Mouse (Mus musculus) thymus, adult 2 months (tissue): Measurements from ENCODE around the gene Gramd4. TPM values are rescaled to one million over a fixed set of nuclear protein-coding genes. Genes with fewer than 3 reads are reported as not detected.

ENCODE experiments used
- DNase-seq: peaks from one replicate; pipeline ENCODE4 v3.0.0; 2021
- H3K27ac ChIP-seq: fragments of 200-500 bp; 2 replicates; pipeline ENCODE4 v1.5.1; 2012; ENCODE audit warnings: low read length, control low read depth; ENCODE audit not compliant: control insufficient read depth, insufficient read depth
- H3K27me3 ChIP-seq: fragments of 200-500 bp; 2 replicates; pipeline ENCODE4 v1.6.1; 2012; ENCODE audit warnings: mild to moderate bottlenecking, low read length, moderate library complexity, mixed read lengths; ENCODE audit not compliant: control insufficient read depth, insufficient read depth
- H3K36me3 ChIP-seq: fragments of 200-500 bp; 2 replicates; pipeline ENCODE4 v1.6.1; 2012; ENCODE audit warnings: mild to moderate bottlenecking, low read length, moderate library complexity; ENCODE audit not compliant: control insufficient read depth, insufficient read depth
- H3K4me1 ChIP-seq: fragments of 200-500 bp; replicated peaks from 2 replicates; pipeline ENCODE4 v1.6.1; 2012; ENCODE audit warnings: low read length; ENCODE audit not compliant: control insufficient read depth, insufficient read depth
- H3K4me3 ChIP-seq: fragments of 200-500 bp; 2 replicates; pipeline ENCODE4 v1.5.1; 2012; ENCODE audit warnings: mild to moderate bottlenecking, low read length, control low read depth, moderate library complexity; ENCODE audit not compliant: control insufficient read depth, insufficient read depth
- CTCF ChIP-seq: fragments of 200-500 bp; IDR thresholded peaks from 2 replicates; pipeline ENCODE4 v1.5.1; 2012; ENCODE audit warnings: mild to moderate bottlenecking, control low read depth, low read length, moderate library complexity, borderline replicate concordance; ENCODE audit not compliant: control insufficient read depth, poor library complexity, insufficient read depth; ENCODE audit errors: extremely low read depth
- POLR2A ChIP-seq: fragments of 200-500 bp; IDR thresholded peaks from 2 replicates; pipeline ENCODE4 v1.6.1; 2012; ENCODE audit warnings: mild to moderate bottlenecking, low read length, control low read depth, moderate library complexity; ENCODE audit not compliant: control insufficient read depth, poor library complexity, insufficient read depth; ENCODE audit errors: extremely low read depth
- WGBS: fragments of 180-500 bp; shearing (Covaris S2); methylation state at CpG from one replicate; pipeline ENCODE4 v1.1.7; 2018; 5-methylcytosine and 5-hydroxymethylcytosine counted together
- polyA plus RNA-seq: library from polyadenylated mRNA; depleted of rRNA; stranded (reverse); fragments of >200 nt; gene quantifications from 2 replicates; pipeline ENCODE4 v1.2.3, GENCODE M21; 2012

The Gramd4 gene
- polyA plus RNA-seq, 1 experiment, result 37.1 TPM

GRCm38 (mm10) chr15:86032811-86033190 lies 24.7 kb upstream of the Gramd4 start:
- Histone ChIP-seq H3K4me1 (peaks cover 39% of the 10 kb centered on the region), H3K27ac (no peak overlapping the region), H3K27me3 (no peaks in the 10 kb centered on the region), H3K36me3 (no peaks in the 10 kb centered on the region), H3K4me3 (peak overlapping the region; percentile 56)
- TF ChIP-seq POLR2A, result no peak
- 0 out of 2 replicates have a peak, but pooled peaks have one; percentile 45 for TF ChIP-seq CTCF
- 13% methylated on average over 38 of the region's 38 CpGs for WGBS
- DNase-seq, result no peak

DNA sequence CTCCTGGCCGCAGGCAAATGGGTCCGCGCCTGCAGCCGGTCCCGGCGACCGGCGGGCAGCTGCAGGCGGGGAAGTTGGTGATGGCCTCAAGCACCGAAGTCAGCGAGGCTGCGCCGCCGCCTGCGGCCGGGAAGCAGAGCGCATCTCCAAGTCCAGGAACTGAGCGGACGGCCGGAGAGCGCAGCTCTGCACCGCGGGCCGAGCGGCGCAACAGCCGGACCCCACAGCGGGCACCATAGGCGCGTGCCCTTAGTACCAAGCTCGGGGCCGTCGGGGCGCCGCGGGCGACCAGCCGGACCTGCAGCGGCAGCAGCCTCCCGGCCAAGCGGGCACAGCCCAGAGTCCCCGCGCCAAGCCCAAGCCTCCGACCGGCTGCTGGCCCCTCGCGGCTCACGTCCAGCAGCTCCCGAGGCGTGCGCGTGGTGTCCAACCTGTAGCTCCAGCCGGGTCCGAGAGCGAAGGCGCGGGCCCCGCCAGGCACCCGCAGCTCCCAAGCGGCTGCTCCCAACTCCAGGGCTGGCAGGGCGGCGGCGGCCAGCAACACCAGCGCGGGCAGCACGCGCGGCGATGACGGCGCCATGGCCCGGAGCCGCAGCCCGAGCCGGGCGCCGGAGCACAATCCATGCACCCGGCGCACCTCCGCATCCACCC lies 24.2 kb upstream of the Gramd4 start, which contains the start of gene Celsr1:
TSS of gene Celsr1 (minus strand) at position 587 of the 651 bp plus-strand sequence.
- no peak for TF ChIP-seq POLR2A
- no peak for TF ChIP-seq CTCF
- Histone ChIP-seq H3K27me3 (no peaks in the 10 kb centered on the region), H3K27ac (peak within 1 kb of the TSS; percentile 51; the same call in 1 of the 2 replicates), H3K4me3 (peak within 1 kb of the TSS; percentile 56), H3K4me1 (peaks cover 35% of the 10 kb centered on the region), H3K36me3 (no peaks in the 10 kb centered on the region)
- DNase-seq, result no peak
- under 1% methylated on average over 80 of the region's 80 CpGs for WGBS

DNA sequence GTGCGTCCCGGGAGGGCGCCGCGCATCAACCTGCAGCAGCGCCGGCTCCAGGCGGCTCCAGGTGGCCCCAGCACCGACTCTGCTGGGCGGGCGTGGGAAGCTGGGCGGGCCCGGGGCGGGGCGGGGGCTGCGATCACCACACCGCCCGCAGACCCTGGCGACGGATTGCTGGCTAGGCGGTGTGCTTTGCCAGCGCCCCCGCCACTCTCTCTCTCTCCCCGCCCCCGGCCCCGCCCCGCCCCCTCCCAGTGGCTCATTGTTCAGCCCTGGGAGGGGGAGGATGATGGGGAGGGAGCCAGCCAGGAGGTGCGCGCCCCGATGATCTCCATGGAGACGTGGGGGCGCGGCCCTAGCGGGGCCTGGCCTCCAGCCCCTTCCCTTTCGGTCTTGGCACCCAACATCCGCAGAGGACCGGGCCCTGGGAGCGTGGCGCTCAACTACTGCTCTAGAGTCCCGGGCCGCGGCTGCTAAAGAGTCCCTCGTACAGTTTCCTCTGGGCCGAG lies 23.4 kb upstream of the Gramd4 start:
- H3K27me3 ChIP-seq, result no peaks in the 10 kb centered on the region
- no peaks in the 10 kb centered on the region for H3K36me3 ChIP-seq
- H3K4me1 ChIP-seq, result peaks cover 29% of the 10 kb centered on the region
- peak overlapping the region; percentile 56 for H3K4me3 ChIP-seq
- WGBS, result under 1% methylated on average over 42 of the region's 44 CpGs
- TF ChIP-seq CTCF (no peak), POLR2A (peak; percentile 39; the same call in 1 of the 2 replicates)
- peak overlapping the region; percentile 51; the same call in 1 of the 2 replicates for H3K27ac ChIP-seq
- DNase-seq, result peak; percentile 63

- WGBS, result 16% methylated on average over 12 of the region's 12 CpGs
- DNase-seq, result no peak
- TF ChIP-seq POLR2A (no peak), CTCF (no peak)
- Histone ChIP-seq H3K27ac (peak overlapping the region; percentile 51; the same call in 1 of the 2 replicates), H3K36me3 (no peaks in the 10 kb centered on the region), H3K4me3 (peak overlapping the region; percentile 56), H3K4me1 (peaks cover 23% of the 10 kb centered on the region), H3K27me3 (no peaks in the 10 kb centered on the region)
Observed at GRCm38 (mm10) chr15:86034781-86035360, 22.6 kb upstream of the Gramd4 start.

DNA sequence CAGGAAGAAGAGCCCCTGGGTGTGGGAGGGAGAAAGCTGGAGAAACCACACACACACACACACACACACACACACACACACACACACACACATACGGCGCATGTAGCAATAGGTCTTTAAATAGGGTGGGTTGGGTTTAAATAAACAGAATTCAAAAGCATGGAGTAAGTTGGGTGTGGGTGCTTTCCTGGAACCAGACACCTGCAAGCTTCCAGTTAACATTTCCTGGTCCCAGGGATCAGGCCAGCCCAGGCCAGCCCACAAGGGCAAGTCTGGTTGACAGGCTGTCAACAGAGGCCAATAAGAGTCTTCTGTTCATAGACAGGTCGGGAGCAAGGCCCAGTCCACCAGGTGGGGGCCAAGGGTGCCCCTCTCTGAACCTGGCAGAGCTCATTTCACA lies 21.6 kb upstream of the Gramd4 start:
- WGBS, result 70% methylated on average over 3 of the region's 3 CpGs
- no peak overlapping the region for H3K27ac ChIP-seq
- peaks cover 20% of the 10 kb centered on the region for H3K4me1 ChIP-seq
- no peaks in the 10 kb centered on the region for H3K27me3 ChIP-seq
- no peak for DNase-seq
- H3K4me3 ChIP-seq, result no peak overlapping the region
- TF ChIP-seq CTCF (no peak), POLR2A (no peak)
- no peaks in the 10 kb centered on the region for H3K36me3 ChIP-seq

- peak; percentile 80 for DNase-seq
- Histone ChIP-seq H3K27me3 (no peaks in the 10 kb centered on the region), H3K4me1 (peaks cover 14% of the 10 kb centered on the region), H3K4me3 (no peak overlapping the region), H3K36me3 (no peaks in the 10 kb centered on the region), H3K27ac (no peak overlapping the region)
- WGBS, result 3% methylated on average over 2 of the region's 2 CpGs
- no peak for TF ChIP-seq POLR2A
- no peak for TF ChIP-seq CTCF
Observed at GRCm38 (mm10) chr15:86038802-86039201, 18.7 kb upstream of the Gramd4 start.

DNA sequence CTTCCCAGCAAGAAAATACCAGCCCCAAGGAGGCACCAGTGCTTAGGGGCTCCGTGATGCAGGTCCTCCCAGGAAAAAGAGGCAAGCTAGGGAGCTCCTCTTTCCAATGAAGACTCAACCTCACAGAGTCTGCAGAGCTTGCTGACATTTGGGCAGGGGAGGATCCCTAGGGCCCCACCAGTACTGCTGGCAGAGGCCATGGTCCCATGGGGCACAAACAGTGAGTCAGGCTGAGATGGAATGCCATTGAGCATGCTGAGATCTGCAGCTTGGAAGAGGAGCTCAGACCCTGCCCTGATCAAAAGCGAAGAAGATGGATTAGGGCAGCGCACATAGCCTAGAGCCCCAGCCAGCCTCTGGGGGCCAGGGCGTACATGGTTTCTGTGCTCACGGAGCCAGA lies 16.1 kb upstream of the Gramd4 start:
- H3K27ac ChIP-seq, result no peak overlapping the region

More for the DNA sequence above, 16.1 kb upstream of the Gramd4 start:
- H3K4me1 ChIP-seq, result peaks cover 3% of the 10 kb centered on the region; the same call in 1 of the 2 replicates
- H3K4me3 ChIP-seq, result no peak overlapping the region
- no peak for DNase-seq
- H3K27me3 ChIP-seq, result no peaks in the 10 kb centered on the region
- TF ChIP-seq CTCF, result no peak
- TF ChIP-seq POLR2A, result no peak
- H3K36me3 ChIP-seq, result no peaks in the 10 kb centered on the region
- WGBS, result 95% methylated on average over 5 of the region's 5 CpGs
